Mouse (Mus musculus): ENCODE data around the gene Rest.

DNA sequence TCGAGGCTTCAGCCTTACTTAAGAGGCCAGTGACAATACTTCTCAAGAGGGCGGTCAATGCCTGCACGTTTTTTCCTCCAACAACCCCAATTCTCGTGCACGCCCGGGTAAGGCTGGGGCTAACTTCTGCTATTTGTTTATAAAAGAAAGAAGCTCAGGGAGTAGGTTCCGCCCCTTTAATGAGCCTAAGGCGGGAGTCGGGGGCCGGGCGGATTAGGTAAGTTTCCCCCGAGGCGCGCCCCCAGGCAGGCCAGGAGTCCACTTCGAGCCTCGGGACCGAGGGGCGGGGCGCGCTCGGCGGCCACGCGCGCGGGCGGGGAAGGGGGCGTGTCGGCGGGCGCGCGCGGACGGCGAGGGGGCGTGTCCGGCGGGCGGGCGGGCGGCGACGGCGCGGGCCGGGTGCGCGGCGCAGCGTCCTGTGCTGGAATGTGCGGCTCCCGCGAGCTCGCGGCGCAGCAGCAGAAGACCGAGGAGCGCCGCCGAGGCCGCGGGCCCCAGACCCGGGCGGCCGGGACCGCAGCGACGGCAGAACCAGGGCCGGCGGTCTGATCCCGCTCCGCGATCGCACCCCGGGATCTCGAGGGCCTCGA is at the start of gene Rest:
- TF ChIP-seq CTCF (conservative IDR thresholded peaks at IDR 0.05; ENCODE audit: low read length) (no peak), NANOG (IDR thresholded peaks at IDR 0.05; ENCODE audit: borderline replicate concordance, low read length) (no peak), POU5F1 (IDR thresholded peaks at IDR 0.05; ENCODE audit: borderline replicate concordance, low read length) (no peak)
